Mouse (Mus musculus): ENCODE measurements around the gene Mlxip. TPM values are rescaled to one million over a fixed set of nuclear protein-coding genes. Genes with fewer than 3 reads are reported as not detected.

Mlxip gene
- polyA plus RNA-seq, 2 experiments = 2.5 to 3.7 TPM

GRCm38 (mm10) chr5:123473817-123474216 is 79.2 kb downstream of the Mlxip start:
- Histone ChIP-seq H3K27ac (no peak overlapping the region), H3K9ac (replicated peaks) (no peak overlapping the region), H3K4me1 (replicated peaks; ENCODE audit: control insufficient read depth in 2 of 2, insufficient read depth in 2 of 2, low read length in 1 of 2) (no peaks in the 10 kb centered on the region), H3K4me3 (ENCODE audit: insufficient read depth in 1 of 2, low read depth in 2 of 2, low read length in 2 of 2) (no peak overlapping the region), H3K9me3 (ENCODE audit: control insufficient read depth, low read length) (no peaks in the 10 kb centered on the region), H3K36me3 (replicated peaks; ENCODE audit: control insufficient read depth, insufficient read depth, low read depth) (no peaks in the 10 kb centered on the region), H3K4me2 (ENCODE audit: low read depth) (no peak overlapping the region), H3K27me3 (ENCODE audit: control insufficient read depth, insufficient read depth, low read length) (no peaks in the 10 kb centered on the region; the same call in 1 of the 2 replicates)
- 62% methylated on average over 5 of the region's 5 CpGs for WGBS (ENCODE audit: insufficient replicate concordance)
- no peak for DNase-seq (ENCODE audit: low read depth in 3 of 3, low spot score in 3 of 3)
- no peak for TF ChIP-seq CTCF (IDR thresholded peaks at IDR 0.05; ENCODE audit: low read depth)
- ATAC-seq (ENCODE audit: insufficient read depth) = no peak

- no peaks in the 10 kb centered on the region for H3K4me1 ChIP-seq (replicated peaks; ENCODE audit: control insufficient read depth in 2 of 2, insufficient read depth in 2 of 2, low read length in 1 of 2)
- H3K4me2 ChIP-seq (ENCODE audit: low read depth) = no peak overlapping the region
- H3K27ac ChIP-seq = no peak overlapping the region
- H3K4me3 ChIP-seq (ENCODE audit: insufficient read depth in 1 of 2, low read depth in 2 of 2, low read length in 2 of 2) = no peak overlapping the region
- H3K9ac ChIP-seq (replicated peaks) = no peak overlapping the region
- DNase-seq (ENCODE audit: low read depth in 3 of 3, low spot score in 3 of 3) = no peak
- TF ChIP-seq EP300 (IDR thresholded peaks at IDR 0.05; ENCODE audit: low read depth) (no peak), CTCF (IDR thresholded peaks at IDR 0.05; ENCODE audit: low read depth) (no peak)
- no peak for ATAC-seq (ENCODE audit: insufficient read depth)
- H3K36me3 ChIP-seq (replicated peaks; ENCODE audit: control insufficient read depth, insufficient read depth, low read depth) = no peaks in the 10 kb centered on the region
- 0 out of 2 replicates have a peak, but pooled peaks cover 3% of the 10 kb centered on the region for H3K27me3 ChIP-seq (ENCODE audit: control insufficient read depth, insufficient read depth, low read length)
- 36% methylated on average over 11 of the region's 11 CpGs for WGBS (ENCODE audit: insufficient replicate concordance)
- H3K9me3 ChIP-seq (ENCODE audit: control insufficient read depth, low read length) = no peaks in the 10 kb centered on the region
Measured at GRCm38 (mm10) chr5:123487659-123488395, 93.2 kb downstream of the Mlxip start.

DNA sequence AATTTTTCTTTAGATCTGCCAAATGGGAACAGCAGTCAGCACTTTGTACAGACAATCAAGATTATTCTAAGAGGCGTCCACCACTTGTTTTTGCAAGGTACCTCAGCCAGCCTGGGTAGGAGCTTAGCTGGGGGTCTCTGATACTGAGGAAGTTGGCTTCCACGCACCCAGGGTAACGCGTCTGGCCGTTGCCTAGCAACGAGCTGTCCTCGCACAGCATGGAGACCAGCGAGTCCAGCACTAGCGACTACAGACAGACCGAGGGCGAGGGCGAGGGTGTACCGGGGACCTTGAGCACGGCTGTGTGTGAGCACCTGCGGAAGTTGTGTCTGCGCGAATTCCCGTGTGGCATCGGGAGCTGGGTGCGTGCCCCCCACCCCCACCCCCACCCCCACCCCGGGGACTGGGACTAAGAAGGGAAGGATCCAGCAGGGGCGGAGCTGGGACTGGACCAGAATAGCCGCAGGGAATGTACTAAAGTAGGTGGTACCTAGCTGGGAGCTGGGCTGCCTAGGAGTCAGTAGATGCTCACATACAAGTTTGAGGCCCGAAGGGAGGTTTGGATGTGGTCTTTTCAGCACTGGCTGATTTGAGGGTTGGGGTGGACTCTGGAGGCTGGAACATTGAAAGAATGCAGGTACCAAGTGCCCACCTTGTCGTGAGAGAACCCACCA is 94.7 kb downstream of the Mlxip start, which contains the start of the genes Lrrc43 and Il31:
TSS of gene Lrrc43 (plus strand) at position 194 of the 674 bp plus-strand sequence.
TSS of gene Il31 (minus strand) at position 378 of the 674 bp plus-strand sequence.
- ATAC-seq (ENCODE audit: insufficient read depth) = no peak
- H3K4me2 ChIP-seq (ENCODE audit: low read depth) = no peak within 1 kb of the TSS

DNA sequence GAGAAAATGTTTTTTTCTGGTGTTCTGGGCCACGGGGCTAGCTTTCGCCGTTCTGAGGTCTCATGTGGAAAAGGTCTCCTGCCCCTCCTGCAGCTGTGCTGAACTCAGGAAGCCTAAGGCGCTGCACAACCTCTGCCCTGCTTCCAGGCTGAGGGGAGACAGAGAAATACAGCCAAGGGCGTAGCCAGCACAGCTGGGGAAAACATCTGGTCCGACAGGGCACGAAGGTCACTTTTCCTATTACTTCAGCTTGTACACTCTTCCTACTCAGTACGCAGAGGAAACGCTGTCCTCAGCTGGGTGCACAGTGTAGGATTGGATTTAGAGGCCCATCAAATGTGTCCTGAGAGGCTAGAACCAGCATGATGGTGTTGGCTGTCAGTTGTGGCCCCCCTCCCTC is 95.3 kb downstream of the Mlxip start:
- no peak for DNase-seq (ENCODE audit: low read depth in 3 of 3, low spot score in 3 of 3)
- no peak for ATAC-seq (ENCODE audit: insufficient read depth)
- H3K4me2 ChIP-seq (ENCODE audit: low read depth) = no peak overlapping the region
- no peaks in the 10 kb centered on the region for H3K4me1 ChIP-seq (replicated peaks; ENCODE audit: control insufficient read depth in 2 of 2, insufficient read depth in 2 of 2, low read length in 1 of 2)
- no peaks in the 10 kb centered on the region for H3K36me3 ChIP-seq (replicated peaks; ENCODE audit: control insufficient read depth, insufficient read depth, low read depth)
- no peak for TF ChIP-seq CTCF (IDR thresholded peaks at IDR 0.05; ENCODE audit: low read depth)
- no peak for TF ChIP-seq EP300 (IDR thresholded peaks at IDR 0.05; ENCODE audit: low read depth)
- H3K27me3 ChIP-seq (ENCODE audit: control insufficient read depth, insufficient read depth, low read length) = 0 out of 2 replicates have a peak, but pooled peaks cover 3% of the 10 kb centered on the region
- H3K27ac ChIP-seq = no peak overlapping the region
- no peak overlapping the region for H3K9ac ChIP-seq (replicated peaks)
- no peak overlapping the region for H3K4me3 ChIP-seq (ENCODE audit: insufficient read depth in 1 of 2, low read depth in 2 of 2, low read length in 2 of 2)
- H3K9me3 ChIP-seq (ENCODE audit: control insufficient read depth, low read length) = no peaks in the 10 kb centered on the region
- 52% methylated on average over 9 of the region's 9 CpGs for WGBS (ENCODE audit: insufficient replicate concordance)

More for the DNA sequence above, 94.7 kb downstream of the Mlxip start, which contains the start of the genes Lrrc43 and Il31:
- no peak within 1 kb of the TSS for H3K9ac ChIP-seq (replicated peaks)
- TF ChIP-seq EP300 (IDR thresholded peaks at IDR 0.05; ENCODE audit: low read depth) (no peak), CTCF (IDR thresholded peaks at IDR 0.05; ENCODE audit: low read depth) (no peak)
- 10% methylated on average over 25 of the region's 25 CpGs for WGBS (ENCODE audit: insufficient replicate concordance)
- no peak within 1 kb of the TSS for H3K4me3 ChIP-seq (ENCODE audit: insufficient read depth in 1 of 2, low read depth in 2 of 2, low read length in 2 of 2)
- no peaks in the 10 kb centered on the region for H3K9me3 ChIP-seq (ENCODE audit: control insufficient read depth, low read length)
- H3K36me3 ChIP-seq (replicated peaks; ENCODE audit: control insufficient read depth, insufficient read depth, low read depth) = no peaks in the 10 kb centered on the region
- H3K4me1 ChIP-seq (replicated peaks; ENCODE audit: control insufficient read depth in 2 of 2, insufficient read depth in 2 of 2, low read length in 1 of 2) = no peaks in the 10 kb centered on the region
- 0 out of 2 replicates have a peak, but pooled peaks cover 3% of the 10 kb centered on the region for H3K27me3 ChIP-seq (ENCODE audit: control insufficient read depth, insufficient read depth, low read length)
- H3K27ac ChIP-seq = no peak within 1 kb of the TSS
- DNase-seq (ENCODE audit: low read depth in 3 of 3, low spot score in 3 of 3) = no peak

- peaks cover 0 to 2% of the 10 kb centered on the region in 2 experiments; a peak in 2 of 4 replicates for H3K4me1 ChIP-seq (replicated peaks; ENCODE audit: control insufficient read depth in 2 of 2, insufficient read depth in 2 of 2, low read length in 1 of 2)
- H3K27ac ChIP-seq = no peak overlapping the region
- no peaks in the 10 kb centered on the region for H3K9me3 ChIP-seq (ENCODE audit: control insufficient read depth, low read length)
- DNase-seq (ENCODE audit: low read depth in 3 of 3, low spot score in 3 of 3) (no peak), ATAC-seq (ENCODE audit: insufficient read depth) (no peak)
- H3K4me2 ChIP-seq (ENCODE audit: low read depth) = no peak overlapping the region
- TF ChIP-seq CTCF (IDR thresholded peaks at IDR 0.05; ENCODE audit: low read depth) (peak; percentile 50), EP300 (IDR thresholded peaks at IDR 0.05; ENCODE audit: low read depth) (no peak)
- 33% methylated on average over 4 of the region's 4 CpGs for WGBS (ENCODE audit: insufficient replicate concordance)
- no peak overlapping the region for H3K4me3 ChIP-seq (ENCODE audit: insufficient read depth in 1 of 2, low read depth in 2 of 2, low read length in 2 of 2)
- no peaks in the 10 kb centered on the region; the same call in none of the 2 replicates for H3K27me3 ChIP-seq (ENCODE audit: control insufficient read depth, insufficient read depth, low read length)
- no peak overlapping the region for H3K9ac ChIP-seq (replicated peaks)
- no peaks in the 10 kb centered on the region for H3K36me3 ChIP-seq (replicated peaks; ENCODE audit: control insufficient read depth, insufficient read depth, low read depth)
Measured at GRCm38 (mm10) chr5:123499717-123500116, 105.1 kb downstream of the Mlxip start.
